Mouse (Mus musculus) liver, postnatal 0 days (tissue): ENCODE measurements at regions not wholly inside any gene's neighbourhood (a gene's known extent, or its start where the extent isn't known, plus 50 kb on each side); places are given as distances from the start of the nearest gene placed in this dataset.

ENCODE experiments used
- CTCF ChIP-seq: sonication (generic); IDR thresholded peaks from 2 replicates; pipeline ENCODE4 v1.5.1; 2016; ENCODE audit warnings: antibody characterized with exemption, low read depth
- EP300 ChIP-seq: IDR thresholded peaks from 2 replicates; pipeline ENCODE4 v1.6.1; 2016; ENCODE audit warnings: antibody characterized with exemption, low read depth, mild to moderate bottlenecking

- TF ChIP-seq CTCF = no peak
- TF ChIP-seq EP300 = no peak
These were observed 280.8 kb upstream of the Gm9747 start for GRCm38 (mm10) chr1:81952095-81952494.
